Mouse (Mus musculus) liver, adult 2 months (tissue): Measurements from ENCODE around the gene Gpsm3. TPM values are rescaled to one million over a fixed set of nuclear protein-coding genes. Genes with fewer than 3 reads are reported as not detected.

Source experiments
- DNase-seq: peaks from one replicate; pipeline ENCODE4 v3.0.0-alpha.2; 2011; ENCODE audit warnings: low read depth, low spot score; ENCODE audit errors: extremely low read depth
- H3K27ac ChIP-seq: fragments of 200-500 bp; replicated peaks from 2 replicates; pipeline ENCODE4 v1.5.1; 2012; ENCODE audit warnings: low read depth, mild to moderate bottlenecking, control low read depth, inconsistent platforms, low read length; ENCODE audit not compliant: insufficient read depth
- H3K27me3 ChIP-seq: fragments of 200-500 bp; 2 replicates; pipeline ENCODE4 v1.6.1; 2012; ENCODE audit warnings: mild to moderate bottlenecking, moderate library complexity, low read length, inconsistent platforms; ENCODE audit not compliant: control insufficient read depth, insufficient read depth
- H3K36me3 ChIP-seq: fragments of 200-500 bp; 2 replicates; pipeline ENCODE4 v1.6.1; 2012; ENCODE audit warnings: low read length, inconsistent platforms; ENCODE audit not compliant: control insufficient read depth, insufficient read depth
- H3K4me1 ChIP-seq: fragments of 200-500 bp; 2 replicates; pipeline ENCODE4 v1.6.1; 2011; ENCODE audit warnings: low read length; ENCODE audit not compliant: control insufficient read depth, insufficient read depth
- H3K4me3 ChIP-seq: fragments of 200-500 bp; 2 replicates; pipeline ENCODE4 v1.5.1; 2011; ENCODE audit warnings: low read depth, mild to moderate bottlenecking, control low read depth, low read length, moderate library complexity; ENCODE audit not compliant: insufficient read depth
- H3K79me2 ChIP-seq: fragments of 200-500 bp; 2 replicates; pipeline ENCODE4 v1.6.1; 2012; ENCODE audit warnings: inconsistent platforms, mild to moderate bottlenecking, low read length, moderate library complexity; ENCODE audit not compliant: control insufficient read depth, insufficient read depth
- H3K9ac ChIP-seq: fragments of 200-500 bp; 2 replicates; pipeline ENCODE4 v1.6.1; 2012; ENCODE audit warnings: low read depth, mild to moderate bottlenecking, control low read depth, inconsistent platforms, low read length
- CTCF ChIP-seq: fragments of 200-500 bp; IDR thresholded peaks from 2 replicates; pipeline ENCODE4 v1.5.1; 2011; ENCODE audit warnings: low read depth, low read length, control low read depth
- POLR2A ChIP-seq: fragments of 200-500 bp; IDR thresholded peaks from 2 replicates; pipeline ENCODE4 v1.6.1; 2011; ENCODE audit warnings: low read length, control low read depth; ENCODE audit not compliant: insufficient read depth; ENCODE audit errors: extremely low read depth
- WGBS: fragments of 180-500 bp; shearing (Covaris S2); methylation state at CpG from one replicate; pipeline ENCODE4 v1.1.7; 2018; 5-methylcytosine and 5-hydroxymethylcytosine counted together
- polyA plus RNA-seq: library from polyadenylated mRNA; depleted of rRNA; stranded (reverse); fragments of >200 nt; gene quantifications from 2 replicates; pipeline ENCODE4 v1.2.3, GENCODE M21; 2012
- total RNA-seq: library from RNA; depleted of rRNA; stranded (reverse); fragments of >200 nt; gene quantifications from 2 replicates; pipeline ENCODE4 v1.2.3, GENCODE M21; 2014

Gpsm3 gene
- total and polyA plus RNA-seq, 2 experiments = 0.65 to 3.4 TPM

- Histone ChIP-seq H3K4me1 (0 out of 2 replicates have a peak, but pooled peaks cover 5% of the 10 kb centered on the region), H3K27ac (no peak overlapping the region), H3K9ac (no peak overlapping the region), H3K4me3 (no peak overlapping the region), H3K79me2 (no peaks in the 10 kb centered on the region), H3K36me3 (peaks cover 11% of the 10 kb centered on the region), H3K27me3 (no peaks in the 10 kb centered on the region)
- DNase-seq = no peak
- TF ChIP-seq CTCF (no peak), POLR2A (no peak)
- 73% methylated on average over 3 of the region's 3 CpGs for WGBS
These were observed 35.4 kb downstream of the Gpsm3 start for GRCm38 (mm10) chr17:34624981-34625380.

DNA sequence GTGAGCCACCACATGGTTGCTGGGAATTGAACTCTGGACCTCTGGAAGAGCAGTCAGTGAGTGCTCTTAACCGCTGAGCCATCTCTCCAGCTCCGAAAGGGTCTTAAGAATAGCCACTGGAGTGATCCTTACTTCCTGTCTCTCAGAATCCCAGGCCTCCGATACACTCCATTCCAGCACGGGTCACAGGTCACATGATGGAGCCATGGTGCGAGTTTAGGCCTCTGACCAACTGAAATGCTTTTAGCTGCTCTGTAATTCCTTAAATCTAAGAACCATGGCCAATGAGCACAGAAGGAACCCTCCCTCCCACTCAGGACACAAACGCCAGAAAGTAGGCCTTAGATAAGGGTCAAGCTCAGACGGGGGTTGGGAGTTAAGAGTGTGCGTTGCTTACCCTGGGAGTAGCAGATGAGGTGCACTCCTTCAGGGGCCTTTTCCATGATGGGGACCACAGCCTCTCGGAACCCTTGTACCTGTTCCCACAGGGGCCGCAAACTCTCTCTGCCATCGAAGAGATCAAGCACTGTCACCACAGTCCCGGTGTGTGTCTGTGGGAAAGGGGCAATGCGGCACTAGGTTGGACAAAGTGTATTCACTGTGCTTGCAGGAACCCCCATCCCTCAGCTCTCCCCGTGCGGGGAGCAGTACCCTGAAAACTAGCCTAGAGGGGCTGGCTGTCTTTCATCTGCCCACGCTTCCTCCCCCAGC, 36.6 kb downstream of the Gpsm3 start:
- no peaks in the 10 kb centered on the region for H3K79me2 ChIP-seq
- H3K9ac ChIP-seq = peak overlapping the region; percentile 71; the same call in 1 of the 2 replicates
- TF ChIP-seq POLR2A = no peak
- no peak for TF ChIP-seq CTCF
- H3K27ac ChIP-seq = no peak overlapping the region
- peaks cover 11% of the 10 kb centered on the region for H3K36me3 ChIP-seq
- no peak for DNase-seq
- H3K4me3 ChIP-seq = no peak overlapping the region; the same call in 1 of the 2 replicates
- 0 out of 2 replicates have a peak, but pooled peaks cover 5% of the 10 kb centered on the region for H3K4me1 ChIP-seq
- no peaks in the 10 kb centered on the region for H3K27me3 ChIP-seq
- 57% methylated on average over 16 of the region's 16 CpGs for whole genome bisulfite sequencing

DNA sequence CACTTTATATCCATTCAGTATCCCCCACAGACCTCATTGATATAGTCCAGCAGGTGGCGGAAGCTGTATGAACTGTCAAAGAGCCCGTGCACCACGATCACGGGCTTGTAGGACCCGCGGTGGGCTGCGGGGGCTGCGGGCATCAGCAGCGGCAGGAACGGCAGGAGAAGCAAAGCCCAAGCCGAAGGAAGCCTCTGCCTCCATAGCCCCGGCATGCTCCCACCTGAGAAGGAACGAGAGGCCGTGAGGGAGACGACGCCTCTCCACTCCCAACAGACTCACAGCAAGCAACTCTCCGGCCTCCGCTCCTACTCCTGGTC, 37.1 kb downstream of the Gpsm3 start:
- TF ChIP-seq POLR2A = no peak
- peak; percentile 22; the same call in 1 of the 2 replicates for TF ChIP-seq CTCF
- H3K27me3 ChIP-seq = no peaks in the 10 kb centered on the region
- H3K9ac ChIP-seq = peak overlapping the region; percentile 71
- H3K4me3 ChIP-seq = peak overlapping the region; percentile 72
- H3K27ac ChIP-seq = peak overlapping the region; percentile 78
- H3K36me3 ChIP-seq = peaks cover 10% of the 10 kb centered on the region
- DNase-seq = no peak
- H3K79me2 ChIP-seq = no peaks in the 10 kb centered on the region
- 0 out of 2 replicates have a peak, but pooled peaks cover 5% of the 10 kb centered on the region for H3K4me1 ChIP-seq
- WGBS = 5% methylated on average over 18 of the region's 18 CpGs

- 0 out of 2 replicates have a peak, but pooled peaks cover 5% of the 10 kb centered on the region for H3K4me1 ChIP-seq
- DNase-seq = peak; percentile 81
- no peaks in the 10 kb centered on the region for H3K27me3 ChIP-seq
- peak overlapping the region; percentile 75 for H3K9ac ChIP-seq
- H3K4me3 ChIP-seq = peak overlapping the region; percentile 72
- H3K27ac ChIP-seq = peak overlapping the region; percentile 82
- no peaks in the 10 kb centered on the region for H3K79me2 ChIP-seq
- peaks cover 6% of the 10 kb centered on the region for H3K36me3 ChIP-seq
- WGBS = under 1% methylated on average over 44 of the region's 45 CpGs
- peak; percentile 40; the same call in 1 of the 2 replicates for TF ChIP-seq POLR2A
- TF ChIP-seq CTCF = no peak
These were observed 37.7 kb downstream of the Gpsm3 start for GRCm38 (mm10) chr17:34627093-34627942.

- no peaks in the 10 kb centered on the region for H3K27me3 ChIP-seq
- H3K4me1 ChIP-seq = 0 out of 2 replicates have a peak, but pooled peaks cover 5% of the 10 kb centered on the region
- 2% methylated on average over 29 of the region's 29 CpGs for WGBS
These were observed 38.5 kb downstream of the Gpsm3 start, which contains the start of gene Ppt2 for GRCm38 (mm10) chr17:34627943-34628643. Ppt2 (minus strand) TSS chr17:34628510.

More at GRCm38 (mm10) chr17:34627943-34628643, 38.5 kb downstream of the Gpsm3 start, which contains the start of gene Ppt2:
- Histone ChIP-seq H3K36me3 (peaks cover 2% of the 10 kb centered on the region; the same call in 1 of the 2 replicates), H3K4me3 (peak within 1 kb of the TSS; percentile 72), H3K9ac (peak within 1 kb of the TSS; percentile 75), H3K27ac (peak within 1 kb of the TSS; percentile 82), H3K79me2 (no peaks in the 10 kb centered on the region)
- no peak for TF ChIP-seq POLR2A
- no peak for TF ChIP-seq CTCF
- peak; percentile 44 for DNase-seq
